Mouse (Mus musculus): ENCODE measurements around the gene Ankrd44. TPM values are rescaled to one million over a fixed set of nuclear protein-coding genes. Genes with fewer than 3 reads are reported as not detected.
A peak's percentile ranks its signal among the peaks of the same experiment; 100 is the strongest.

Ankrd44 gene
- polyA plus RNA-seq, 1 experiment from 2014 or later = 4.3 TPM

DNA sequence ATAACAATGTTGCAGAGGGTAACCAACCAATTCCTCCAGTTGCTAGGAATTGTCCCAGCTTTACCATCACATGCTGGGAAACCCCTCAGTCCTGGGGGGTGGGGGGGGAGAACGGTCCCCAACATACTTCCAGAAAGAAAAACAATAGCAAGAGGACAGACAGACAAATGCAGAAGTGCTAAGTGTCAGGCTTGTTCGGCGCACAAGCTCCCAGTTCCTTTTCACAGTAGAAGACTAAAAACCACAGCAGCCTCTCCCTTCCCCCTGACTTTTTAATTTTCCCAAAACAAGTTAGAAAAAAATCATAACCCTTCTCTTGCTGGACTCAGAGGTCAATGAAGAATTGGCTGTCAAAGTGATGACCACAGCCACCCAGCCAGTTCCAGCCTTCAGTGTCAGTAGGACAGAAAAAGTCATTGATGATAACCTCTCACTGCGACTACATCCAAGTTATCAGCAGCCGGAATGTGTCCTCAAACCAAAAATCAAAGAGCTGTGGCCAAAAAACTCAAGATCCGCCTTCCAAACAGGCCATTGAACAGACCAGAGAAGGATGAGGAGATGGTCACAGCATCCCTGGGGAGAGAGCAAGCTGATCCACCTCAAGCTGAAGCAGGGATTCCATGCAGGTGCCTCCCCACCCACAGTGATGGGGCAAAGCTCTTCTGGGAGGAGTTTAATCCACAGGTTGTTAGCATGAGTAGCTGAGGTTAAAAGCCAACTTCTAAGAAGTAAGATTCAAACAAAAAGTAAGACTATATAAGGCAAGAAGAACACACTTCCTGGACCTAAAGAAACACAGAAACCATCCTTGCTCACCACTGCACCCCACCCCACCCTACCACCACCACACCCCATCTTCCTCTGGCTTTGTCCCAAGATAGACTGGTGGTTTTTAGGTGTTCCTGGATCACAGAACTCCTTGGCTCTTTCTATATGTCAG lies 2.5 kb downstream of the Ankrd44 start:
- no peaks in the 10 kb centered on the region for H3K36me3 ChIP-seq (ENCODE audit: insufficient read depth, low read length)
- no peak overlapping the region for H3K9ac ChIP-seq (ENCODE audit: low read depth, low read length)
- DNase-seq (ENCODE audit: low spot score) (no peak), ATAC-seq (replicated peaks; ENCODE audit: low FRiP score, low read depth) (no peak)
- no peak overlapping the region for H3K27ac ChIP-seq
- no peak overlapping the region for H3K4me3 ChIP-seq (replicated peaks; ENCODE audit: low read depth, low read length)
- 80% methylated on average over 6 of the region's 6 CpGs for WGBS
- H3K9me3 ChIP-seq (replicated peaks; ENCODE audit: low read length) = no peaks in the 10 kb centered on the region
- no peaks in the 10 kb centered on the region for H3K27me3 ChIP-seq (ENCODE audit: insufficient read depth, low read length)
- no peak for TF ChIP-seq CTCF (IDR thresholded peaks at IDR 0.05; ENCODE audit: low read depth)
- no peaks in the 10 kb centered on the region; the same call in 1 of the 2 replicates for H3K4me1 ChIP-seq (replicated peaks; ENCODE audit: insufficient read depth, low read length)
- H3K4me2 ChIP-seq (ENCODE audit: low read length) = no peak overlapping the region

DNA sequence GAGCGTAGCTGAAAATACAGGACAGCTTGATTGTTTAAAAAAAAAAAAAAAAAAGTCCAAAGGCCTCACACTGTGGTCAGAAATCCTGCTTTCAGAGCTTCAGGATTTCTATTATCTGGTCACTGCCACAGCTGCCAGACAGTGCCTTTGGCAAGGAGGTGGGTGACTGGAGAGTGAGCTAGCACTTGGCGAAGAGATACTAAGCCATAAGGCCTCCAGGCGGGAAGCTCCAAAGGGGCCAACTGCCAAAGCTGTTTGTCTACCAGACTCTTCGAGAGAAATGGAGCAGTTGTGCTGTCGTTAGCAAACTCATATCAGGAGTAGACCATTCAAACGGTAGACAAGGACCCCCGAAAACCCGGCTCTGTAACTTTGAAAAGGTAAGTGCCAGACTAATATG lies 3.5 kb downstream of the Ankrd44 start:
- H3K27me3 ChIP-seq (ENCODE audit: insufficient read depth, low read length) = no peaks in the 10 kb centered on the region
- no peaks in the 10 kb centered on the region for H3K9me3 ChIP-seq (replicated peaks; ENCODE audit: low read length)
- no peak overlapping the region for H3K4me2 ChIP-seq (ENCODE audit: low read length)
- TF ChIP-seq CTCF (IDR thresholded peaks at IDR 0.05; ENCODE audit: low read depth) = no peak
- no peaks in the 10 kb centered on the region; the same call in 1 of the 2 replicates for H3K4me1 ChIP-seq (replicated peaks; ENCODE audit: insufficient read depth, low read length)
- no peak overlapping the region for H3K4me3 ChIP-seq (replicated peaks; ENCODE audit: low read depth, low read length)
- H3K9ac ChIP-seq (ENCODE audit: low read depth, low read length) = no peak overlapping the region
- DNase-seq (ENCODE audit: low spot score) = no peak
- no peak for ATAC-seq (replicated peaks; ENCODE audit: low FRiP score, low read depth)
- WGBS = 77% methylated on average over 8 of the region's 8 CpGs
- no peaks in the 10 kb centered on the region for H3K36me3 ChIP-seq (ENCODE audit: insufficient read depth, low read length)
- H3K27ac ChIP-seq = no peak overlapping the region

DNA sequence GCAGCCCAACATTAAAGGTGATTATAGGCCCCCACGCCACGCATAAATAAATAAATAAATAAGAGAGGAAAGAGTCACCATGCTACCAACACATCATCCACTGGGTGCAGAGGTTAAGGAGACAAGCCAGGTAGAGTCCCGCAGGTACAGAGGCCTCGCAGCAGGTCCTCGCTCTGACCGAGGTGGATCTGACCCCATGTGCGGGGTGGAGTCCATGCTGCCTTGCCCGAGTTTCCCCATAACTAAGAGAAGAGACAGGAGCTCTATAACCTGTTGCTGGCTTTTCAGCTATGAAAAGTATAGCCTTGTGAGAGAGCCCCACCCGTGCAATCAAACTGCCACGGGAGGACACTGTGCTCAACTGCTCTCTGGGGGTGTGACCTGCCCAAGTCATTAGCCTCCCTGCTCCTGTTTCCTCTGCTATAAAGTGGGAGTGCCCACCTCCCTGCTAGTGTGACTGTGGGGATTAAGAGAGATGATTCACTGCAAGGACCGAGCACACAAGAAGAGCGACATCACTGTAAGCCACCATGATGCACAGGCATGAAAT lies 4.1 kb downstream of the Ankrd44 start:
- no peak overlapping the region for H3K27ac ChIP-seq
- H3K27me3 ChIP-seq (ENCODE audit: insufficient read depth, low read length) = no peaks in the 10 kb centered on the region
- no peaks in the 10 kb centered on the region for H3K9me3 ChIP-seq (replicated peaks; ENCODE audit: low read length)
- H3K4me3 ChIP-seq (replicated peaks; ENCODE audit: low read depth, low read length) = no peak overlapping the region
- TF ChIP-seq CTCF (IDR thresholded peaks at IDR 0.05; ENCODE audit: low read depth) = no peak
- DNase-seq (ENCODE audit: low spot score) = peak; percentile 34
- no peak for ATAC-seq (replicated peaks; ENCODE audit: low FRiP score, low read depth)
- no peak overlapping the region for H3K9ac ChIP-seq (ENCODE audit: low read depth, low read length)
- no peaks in the 10 kb centered on the region; the same call in 1 of the 2 replicates for H3K4me1 ChIP-seq (replicated peaks; ENCODE audit: insufficient read depth, low read length)
- 63% methylated on average over 12 of the region's 12 CpGs for WGBS
- H3K4me2 ChIP-seq (ENCODE audit: low read length) = no peak overlapping the region
- no peaks in the 10 kb centered on the region for H3K36me3 ChIP-seq (ENCODE audit: insufficient read depth, low read length)

DNA sequence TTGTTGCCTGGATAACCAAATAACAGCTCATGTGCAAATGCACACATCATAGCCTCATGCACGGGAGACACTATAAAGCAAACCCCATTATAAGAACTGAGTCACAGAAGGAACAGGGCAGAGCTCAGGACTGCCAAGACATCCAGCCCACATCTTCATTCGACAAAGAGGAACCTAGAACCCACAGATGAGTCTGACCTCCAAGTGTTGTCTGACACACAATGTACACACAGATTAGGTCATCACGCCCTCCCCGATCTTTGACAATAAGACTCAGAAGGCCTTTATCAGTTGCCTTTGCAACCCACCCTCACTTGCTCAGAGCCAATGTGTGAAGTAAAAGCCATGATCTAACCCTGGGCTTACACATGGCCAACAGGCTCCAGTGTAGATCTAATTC lies 6.1 kb downstream of the Ankrd44 start:
- no peaks in the 10 kb centered on the region for H3K4me1 ChIP-seq (replicated peaks; ENCODE audit: insufficient read depth, low read length)
- no peak overlapping the region for H3K4me3 ChIP-seq (replicated peaks; ENCODE audit: low read depth, low read length)
- DNase-seq (ENCODE audit: low spot score) (no peak), ATAC-seq (replicated peaks; ENCODE audit: low FRiP score, low read depth) (no peak)
- no peaks in the 10 kb centered on the region for H3K36me3 ChIP-seq (ENCODE audit: insufficient read depth, low read length)
- no peak overlapping the region for H3K9ac ChIP-seq (ENCODE audit: low read depth, low read length)
- no peaks in the 10 kb centered on the region for H3K27me3 ChIP-seq (ENCODE audit: insufficient read depth, low read length)
- H3K27ac ChIP-seq = no peak overlapping the region
- H3K9me3 ChIP-seq (replicated peaks; ENCODE audit: low read length) = no peaks in the 10 kb centered on the region
- TF ChIP-seq CTCF (IDR thresholded peaks at IDR 0.05; ENCODE audit: low read depth) = no peak
- 94% methylated on average over 4 of the region's 4 CpGs for WGBS
- no peak overlapping the region for H3K4me2 ChIP-seq (ENCODE audit: low read length)

DNA sequence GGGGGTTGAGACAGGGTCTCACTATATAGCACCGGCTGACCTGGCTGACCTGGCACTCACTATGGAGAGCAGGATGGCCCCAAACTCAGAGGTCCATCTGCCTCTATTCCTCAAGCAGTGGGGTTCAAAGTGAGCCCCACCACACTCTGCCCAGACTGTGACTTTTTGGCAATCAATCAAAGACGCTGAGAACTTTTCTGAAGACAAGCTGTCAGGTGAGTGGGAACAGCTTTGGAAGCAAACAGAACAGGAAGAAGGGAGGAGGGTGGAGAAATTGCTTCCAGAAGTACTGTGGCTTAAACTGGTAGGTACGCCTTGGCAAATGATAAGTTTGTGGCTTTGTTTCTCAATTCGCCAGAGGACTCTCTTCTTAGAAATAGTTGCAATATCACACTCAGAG lies 9.7 kb downstream of the Ankrd44 start:
- Histone ChIP-seq H3K4me1 (replicated peaks; ENCODE audit: insufficient read depth, low read length) (no peaks in the 10 kb centered on the region), H3K9ac (ENCODE audit: low read depth, low read length) (no peak overlapping the region), H3K4me2 (ENCODE audit: low read length) (no peak overlapping the region), H3K4me3 (replicated peaks; ENCODE audit: low read depth, low read length) (no peak overlapping the region), H3K27ac (no peak overlapping the region), H3K9me3 (replicated peaks; ENCODE audit: low read length) (no peaks in the 10 kb centered on the region), H3K27me3 (ENCODE audit: insufficient read depth, low read length) (no peaks in the 10 kb centered on the region), H3K36me3 (ENCODE audit: insufficient read depth, low read length) (no peaks in the 10 kb centered on the region)
- 76% methylated on average over 4 of the region's 4 CpGs for WGBS
- TF ChIP-seq CTCF (IDR thresholded peaks at IDR 0.05; ENCODE audit: low read depth) = no peak
- DNase-seq (ENCODE audit: low spot score) (no peak), ATAC-seq (replicated peaks; ENCODE audit: low FRiP score, low read depth) (no peak)

DNA sequence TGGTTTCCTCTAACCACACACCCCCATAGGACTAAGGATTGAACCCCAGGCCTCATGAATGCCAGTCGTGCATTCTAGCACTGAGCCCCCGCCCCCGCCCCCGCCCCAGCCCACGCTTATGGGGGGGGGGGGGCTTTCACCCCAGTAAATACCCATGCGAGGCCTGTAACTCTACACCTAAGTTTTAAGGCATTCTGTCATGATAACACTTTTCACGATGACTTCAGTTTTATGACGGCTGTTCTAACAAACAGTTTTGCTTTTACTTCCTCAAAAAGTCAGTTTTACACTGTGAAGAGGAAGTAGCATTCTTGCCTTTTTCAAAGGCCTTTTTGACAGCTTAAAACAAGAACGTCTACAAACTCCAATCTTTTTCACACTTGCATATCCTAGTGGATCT lies 11.8 kb downstream of the Ankrd44 start:
- ATAC-seq (replicated peaks; ENCODE audit: low FRiP score, low read depth) = no peak
- TF ChIP-seq CTCF (IDR thresholded peaks at IDR 0.05; ENCODE audit: low read depth) = no peak
- Histone ChIP-seq H3K9ac (ENCODE audit: low read depth, low read length) (no peak overlapping the region), H3K9me3 (replicated peaks; ENCODE audit: low read length) (no peaks in the 10 kb centered on the region), H3K27me3 (ENCODE audit: insufficient read depth, low read length) (no peaks in the 10 kb centered on the region), H3K4me1 (replicated peaks; ENCODE audit: insufficient read depth, low read length) (no peaks in the 10 kb centered on the region), H3K4me3 (replicated peaks; ENCODE audit: low read depth, low read length) (no peak overlapping the region), H3K27ac (no peak overlapping the region), H3K4me2 (ENCODE audit: low read length) (no peak overlapping the region), H3K36me3 (ENCODE audit: insufficient read depth, low read length) (no peaks in the 10 kb centered on the region)
- no peak for DNase-seq (ENCODE audit: low spot score)
- 16% methylated on average over 9 of the region's 9 CpGs for WGBS
